Mouse (Mus musculus) lung, embryonic 16.5 days (tissue): ENCODE measurements around the gene Diaph3. TPM values are rescaled to one million over a fixed set of nuclear protein-coding genes. Genes with fewer than 3 reads are reported as not detected.
"Not testable (repeated sequence)": the region's sequence is repeated elsewhere in the genome, so short reads cannot be mapped to it uniquely, and the experiment has no call there.

Source experiments
- ATAC-seq: fragments of 200-750 bp; cut with Nextera tagmentation; 2 replicates; pipeline ENCODE4 v1.8.0; 2017; ENCODE audit warnings: low read depth, mild to moderate bottlenecking, moderate library complexity
- H3K27ac ChIP-seq: fragments of 300-500 bp; sonication (generic); 2 replicates; pipeline ENCODE4 v1.5.1; 2014; ENCODE audit warnings: mild to moderate bottlenecking, control low read depth, low read length
- H3K27me3 ChIP-seq: fragments of 300-500 bp; sonication (generic); 2 replicates; pipeline ENCODE4 v1.6.1; 2014; ENCODE audit warnings: low read depth, low read length, mixed read lengths; ENCODE audit not compliant: control insufficient read depth, insufficient read depth
- H3K36me3 ChIP-seq: fragments of 300-500 bp; sonication (generic); 2 replicates; pipeline ENCODE4 v1.6.1; 2014; ENCODE audit warnings: low read length; ENCODE audit not compliant: control insufficient read depth, insufficient read depth
- H3K4me1 ChIP-seq: fragments of 300-500 bp; sonication (generic); replicated peaks from 2 replicates; pipeline ENCODE4 v1.6.1; 2014; ENCODE audit warnings: low read length, mixed read lengths; ENCODE audit not compliant: control insufficient read depth, insufficient read depth
- H3K4me2 ChIP-seq: fragments of 300-500 bp; sonication (generic); 2 replicates; pipeline ENCODE4 v1.6.1; 2014; ENCODE audit warnings: low read depth, low read length, control low read depth
- H3K4me3 ChIP-seq: fragments of 300-500 bp; sonication (generic); 2 replicates; pipeline ENCODE4 v1.5.1; 2014; ENCODE audit warnings: mild to moderate bottlenecking, low read length, control low read depth
- H3K9ac ChIP-seq: fragments of 300-500 bp; sonication (generic); 2 replicates; pipeline ENCODE4 v1.6.1; 2014; ENCODE audit warnings: low read length, control low read depth
- H3K9me3 ChIP-seq: fragments of 300-500 bp; sonication (generic); 2 replicates; pipeline ENCODE4 v1.6.1; 2016; ENCODE audit warnings: low read length; ENCODE audit not compliant: control insufficient read depth
- WGBS: fragments of 180-500 bp; shearing (Covaris S2); extraction: QIAGEN DNeasy Blood & Tissue Kit; methylation state at CpG from one replicate; pipeline ENCODE4 v1.1.7; 2014; 5-methylcytosine and 5-hydroxymethylcytosine counted together
- polyA plus RNA-seq: library from polyadenylated mRNA; unstranded; fragments of >200 nt; fragmentation: Nextera tagmentation; extraction: Ambion mirVana; gene quantifications from 2 replicates; pipeline ENCODE4 v1.2.1, GENCODE M21; 2015

Diaph3 gene
- polyA plus RNA-seq, 1 experiment from 2014 or later = 17.6 TPM

- 88% methylated on average over 5 of the region's 5 CpGs for WGBS
- Histone ChIP-seq H3K9ac (no peak overlapping the region), H3K9me3 (no peaks in the 10 kb centered on the region), H3K27me3 (no peaks in the 10 kb centered on the region), H3K36me3 (no peaks in the 10 kb centered on the region), H3K27ac (no peak overlapping the region), H3K4me1 (no peaks in the 10 kb centered on the region; the same call in 1 of the 2 replicates), H3K4me2 (no peak overlapping the region), H3K4me3 (no peak overlapping the region)
- no peak for ATAC-seq
Measured at GRCm38 (mm10) chr14:87091108-87091507, 49.9 kb downstream of the Diaph3 start.

- Histone ChIP-seq H3K36me3 (no peaks in the 10 kb centered on the region), H3K9me3 (no peaks in the 10 kb centered on the region), H3K4me1 (no peaks in the 10 kb centered on the region; the same call in 1 of the 2 replicates), H3K27me3 (no peaks in the 10 kb centered on the region), H3K9ac (no peak overlapping the region), H3K27ac (0 out of 2 replicates have a peak overlapping the region, but pooled peaks have one; percentile 22), H3K4me2 (no peak overlapping the region), H3K4me3 (no peak overlapping the region)
- WGBS = 53% methylated on average over 4 of the region's 4 CpGs
- ATAC-seq = no peak
Measured at GRCm38 (mm10) chr14:87088928-87089327, 52.1 kb downstream of the Diaph3 start.

- Histone ChIP-seq H3K4me1 (no peaks in the 10 kb centered on the region; the same call in 1 of the 2 replicates), H3K9me3 (no peaks in the 10 kb centered on the region), H3K36me3 (no peaks in the 10 kb centered on the region), H3K4me3 (no peak overlapping the region), H3K27me3 (no peaks in the 10 kb centered on the region), H3K4me2 (no peak overlapping the region), H3K27ac (0 out of 2 replicates have a peak overlapping the region, but pooled peaks have one; percentile 22), H3K9ac (no peak overlapping the region)
- WGBS = 62% methylated on average over 5 of the region's 5 CpGs
- no peak for ATAC-seq
Measured at GRCm38 (mm10) chr14:87088456-87088855, 52.6 kb downstream of the Diaph3 start.

- H3K9ac ChIP-seq = no peak overlapping the region
- no peaks in the 10 kb centered on the region for H3K9me3 ChIP-seq
- H3K36me3 ChIP-seq = no peaks in the 10 kb centered on the region
- H3K27me3 ChIP-seq = no peaks in the 10 kb centered on the region
- WGBS = 58% methylated on average over 1 of the region's 1 CpGs
- H3K4me2 ChIP-seq = no peak overlapping the region
- no peak overlapping the region for H3K27ac ChIP-seq
- no peak overlapping the region for H3K4me3 ChIP-seq
- no peaks in the 10 kb centered on the region; the same call in 1 of the 2 replicates for H3K4me1 ChIP-seq
- ATAC-seq = peak; percentile 74
Measured at GRCm38 (mm10) chr14:87087996-87088395, 53.0 kb downstream of the Diaph3 start.

GRCm38 (mm10) chr14:87084906-87085305 is 56.1 kb downstream of the Diaph3 start:
- not testable (repeated sequence) for H3K4me1 ChIP-seq, H3K36me3 ChIP-seq, H3K4me2 ChIP-seq, H3K9ac ChIP-seq, H3K27me3 ChIP-seq, ATAC-seq, H3K27ac ChIP-seq, H3K4me3 ChIP-seq, H3K9me3 ChIP-seq
- 46% methylated on average over 8 of the region's 8 CpGs for WGBS

- no peaks in the 10 kb centered on the region for H3K27me3 ChIP-seq
- no peaks in the 10 kb centered on the region; the same call in 1 of the 2 replicates for H3K4me1 ChIP-seq
- H3K9me3 ChIP-seq = no peaks in the 10 kb centered on the region
- H3K27ac ChIP-seq = no peak overlapping the region
- no peak overlapping the region for H3K9ac ChIP-seq
- H3K4me3 ChIP-seq = no peak overlapping the region
- H3K36me3 ChIP-seq = no peaks in the 10 kb centered on the region
- ATAC-seq = no peak
- H3K4me2 ChIP-seq = no peak overlapping the region
- WGBS = 73% methylated on average over 6 of the region's 6 CpGs
Measured at GRCm38 (mm10) chr14:87083911-87084310, 57.1 kb downstream of the Diaph3 start.

- no peaks in the 10 kb centered on the region for H3K27me3 ChIP-seq
- no peak for ATAC-seq
- H3K27ac ChIP-seq = no peak overlapping the region
- H3K9ac ChIP-seq = no peak overlapping the region
- H3K36me3 ChIP-seq = no peaks in the 10 kb centered on the region
- no peak overlapping the region for H3K4me3 ChIP-seq
- 79% methylated on average over 2 of the region's 2 CpGs for WGBS
- H3K4me2 ChIP-seq = no peak overlapping the region
- H3K9me3 ChIP-seq = no peaks in the 10 kb centered on the region
- H3K4me1 ChIP-seq = no peaks in the 10 kb centered on the region
Measured at GRCm38 (mm10) chr14:87079725-87080124, 61.3 kb downstream of the Diaph3 start.

- Histone ChIP-seq H3K4me1 (no peaks in the 10 kb centered on the region), H3K27ac (no peak overlapping the region), H3K27me3 (no peaks in the 10 kb centered on the region), H3K36me3 (peaks cover 2% of the 10 kb centered on the region; the same call in 1 of the 2 replicates), H3K4me2 (no peak overlapping the region), H3K9ac (no peak overlapping the region), H3K9me3 (no peaks in the 10 kb centered on the region), H3K4me3 (no peak overlapping the region)
- ATAC-seq = no peak
- WGBS = 79% methylated on average over 2 of the region's 2 CpGs
Measured at GRCm38 (mm10) chr14:87075021-87075531, 66.0 kb downstream of the Diaph3 start.

- Histone ChIP-seq H3K9ac (no peak overlapping the region), H3K4me2 (no peak overlapping the region), H3K9me3 (peaks cover 1% of the 10 kb centered on the region; the same call in 1 of the 2 replicates), H3K4me3 (no peak overlapping the region), H3K4me1 (no peaks in the 10 kb centered on the region), H3K36me3 (no peaks in the 10 kb centered on the region; the same call in 1 of the 2 replicates), H3K27me3 (no peaks in the 10 kb centered on the region), H3K27ac (no peak overlapping the region)
- 88% methylated on average over 4 of the region's 4 CpGs for WGBS
- ATAC-seq = no peak
Measured at GRCm38 (mm10) chr14:87064281-87064680, 76.8 kb downstream of the Diaph3 start.
